Mouse (Mus musculus): ENCODE results near the gene Nfrkb. TPM values are rescaled to one million over a fixed set of nuclear protein-coding genes. Genes with fewer than 3 reads are reported as not detected.

Nfrkb gene
- total and polyA plus RNA-seq, 3 experiments, result 15.5 to 22.0 (median 15.6) TPM

DNA sequence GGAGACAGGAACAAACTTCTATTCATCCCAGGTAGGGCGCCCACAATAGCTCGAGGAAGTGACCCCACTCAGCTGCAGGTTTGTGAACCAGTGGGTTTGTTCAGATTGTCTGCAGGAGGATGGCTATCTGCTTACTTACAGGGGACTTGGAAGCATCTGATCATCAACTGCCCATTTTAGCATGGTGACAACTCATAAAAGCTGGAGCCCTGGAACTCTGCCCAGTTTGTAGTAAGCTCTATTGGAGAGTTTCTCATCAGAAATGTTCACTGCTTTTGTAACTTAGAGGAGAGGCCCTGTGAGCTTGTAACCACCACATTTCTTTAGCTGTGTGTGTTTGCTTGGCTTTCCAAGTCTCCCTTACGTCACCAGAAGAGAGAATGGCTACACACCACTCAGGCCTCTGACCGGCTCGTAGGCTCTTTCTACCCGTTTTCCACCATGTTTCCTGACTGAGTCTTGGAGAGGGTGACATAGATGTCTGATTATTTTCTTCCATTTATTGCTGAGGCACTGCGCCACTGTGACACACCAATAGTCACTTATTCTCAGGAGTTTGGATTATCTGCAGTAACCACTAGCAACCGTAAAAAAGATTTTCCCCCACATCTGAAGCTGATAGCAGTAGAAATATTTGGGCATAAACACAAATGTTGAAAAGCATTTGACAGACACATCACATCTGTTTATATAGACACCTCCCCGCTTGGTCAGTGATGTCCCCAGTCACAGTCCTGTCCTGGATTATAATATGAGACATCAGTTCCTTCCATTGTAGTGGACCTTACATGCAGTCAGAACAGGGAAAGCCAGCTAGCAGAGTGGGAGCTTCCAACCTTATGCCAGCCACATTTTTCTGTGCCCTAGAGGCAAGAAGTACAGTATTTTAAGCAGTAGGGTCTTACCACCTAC is 22.0 kb upstream of the Nfrkb start:
- Histone ChIP-seq H3K27ac (ENCODE audit: insufficient read depth, low read depth) (no peak overlapping the region), H3K27me3 (replicated peaks) (no peaks in the 10 kb centered on the region), H3K36me3 (replicated peaks in 1 of 2; ENCODE audit: control insufficient read depth in 1 of 2, insufficient read depth in 1 of 2, low read length in 1 of 2) (peaks cover 6 to 64% of the 10 kb centered on the region in 2 experiments), H3K79me2 (replicated peaks; ENCODE audit: control insufficient read depth, extremely low read depth, insufficient read depth, poor library complexity, severe bottlenecking) (no peaks in the 10 kb centered on the region), H3K9ac (ENCODE audit: insufficient read depth, low read depth) (no peak overlapping the region), H3K4me2 (ENCODE audit: insufficient read depth, low read depth, poor library complexity, severe bottlenecking) (no peak overlapping the region), H3K9me3 (replicated peaks; ENCODE audit: low read length) (no peaks in the 10 kb centered on the region), H3K4me3 (replicated peaks in 1 of 3; ENCODE audit: low read depth in 2 of 3, low read length in 2 of 3, poor library complexity in 1 of 3) (no peak overlapping the region), H3K4me1 (ENCODE audit: control insufficient read depth in 1 of 2, insufficient read depth in 2 of 2) (no peaks in the 10 kb centered on the region)
- TF ChIP-seq TCF12 (IDR thresholded peaks at IDR 0.05; ENCODE audit: low read depth, low read length), result no peak
- in situ Hi-C loops (cut with MboI; ENCODE audit: low pct_ligation_motif_present, low pct_unique_long_range_greater_than_20kb, low sequenced_read_pairs) (no loop called here), dilution Hi-C loops (cut with MboI; ENCODE audit: extremely low pct_ligation_motif_present, extremely low pct_unique_long_range_greater_than_20kb, low sequenced_read_pairs) (no loop called here)
- no peak for DNase-seq (ENCODE audit: extremely low read depth)

DNA sequence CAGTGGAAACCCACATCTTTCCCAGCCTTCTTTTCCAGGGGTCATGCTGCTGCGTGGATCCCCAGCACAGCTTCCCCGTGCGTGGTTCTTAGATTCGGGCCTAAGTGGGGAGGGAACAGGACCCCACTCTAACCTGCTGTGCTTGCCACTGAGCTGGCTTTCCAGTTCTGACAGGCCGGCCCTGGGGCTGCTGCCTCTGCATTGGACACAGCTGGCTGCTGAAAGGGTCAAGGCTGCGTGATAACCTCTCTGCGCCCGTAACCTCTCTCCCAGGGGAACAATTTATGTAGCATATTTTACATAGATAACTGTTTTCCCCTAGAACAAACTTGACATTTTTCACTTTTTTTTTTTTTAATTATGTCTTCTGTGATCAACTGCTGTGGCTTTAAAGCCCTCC is 20.9 kb upstream of the Nfrkb start:
- DNase-seq (ENCODE audit: extremely low read depth), result no peak
- no peaks in the 10 kb centered on the region for H3K4me1 ChIP-seq (ENCODE audit: control insufficient read depth in 1 of 2, insufficient read depth in 2 of 2)
- H3K9ac ChIP-seq (ENCODE audit: insufficient read depth, low read depth), result no peak overlapping the region
- TF ChIP-seq MAX (IDR thresholded peaks at IDR 0.05; ENCODE audit: low read length), result no peak
- no peak for TF ChIP-seq TBP (conservative IDR thresholded peaks at IDR 0.05; ENCODE audit: low read depth, low read length)
- TF ChIP-seq EP300 (IDR thresholded peaks at IDR 0.05; ENCODE audit: low read length), result no peak
- TF ChIP-seq RAD21 (IDR thresholded peaks at IDR 0.05; ENCODE audit: low read depth, low read length), result no peak
- TF ChIP-seq RCOR1 (conservative IDR thresholded peaks at IDR 0.05; ENCODE audit: low read depth, low read length), result no peak
- TF ChIP-seq NELFE (IDR thresholded peaks at IDR 0.05; ENCODE audit: low read depth, low read length), result no peak
- TF ChIP-seq MYC (IDR thresholded peaks at IDR 0.05; ENCODE audit: low read depth, low read length), result no peak
- TF ChIP-seq POLR2AphosphoS2 (IDR thresholded peaks at IDR 0.05; ENCODE audit: low read depth, low read length), result no peak
- no peak for TF ChIP-seq ZKSCAN1 (IDR thresholded peaks at IDR 0.05; ENCODE audit: borderline replicate concordance, low read depth, low read length)
- no peak overlapping the region for H3K4me2 ChIP-seq (ENCODE audit: insufficient read depth, low read depth, poor library complexity, severe bottlenecking)
- no peaks in the 10 kb centered on the region for H3K27me3 ChIP-seq (replicated peaks)
- in situ Hi-C loops (cut with MboI; ENCODE audit: low pct_ligation_motif_present, low pct_unique_long_range_greater_than_20kb, low sequenced_read_pairs), result no loop called here
- no peaks in the 10 kb centered on the region for H3K79me2 ChIP-seq (replicated peaks; ENCODE audit: control insufficient read depth, extremely low read depth, insufficient read depth, poor library complexity, severe bottlenecking)
- peaks cover 0 to 54% of the 10 kb centered on the region in 2 experiments for H3K36me3 ChIP-seq (replicated peaks in 1 of 2; ENCODE audit: control insufficient read depth in 1 of 2, insufficient read depth in 1 of 2, low read length in 1 of 2)
- dilution Hi-C loops (cut with MboI; ENCODE audit: extremely low pct_ligation_motif_present, extremely low pct_unique_long_range_greater_than_20kb, low sequenced_read_pairs), result no loop called here
- H3K27ac ChIP-seq (ENCODE audit: insufficient read depth, low read depth), result no peak overlapping the region
- H3K4me3 ChIP-seq (replicated peaks in 1 of 3; ENCODE audit: low read depth in 2 of 3, low read length in 2 of 3, poor library complexity in 1 of 3), result no peak overlapping the region
- H3K9me3 ChIP-seq (replicated peaks; ENCODE audit: low read length), result no peaks in the 10 kb centered on the region

DNA sequence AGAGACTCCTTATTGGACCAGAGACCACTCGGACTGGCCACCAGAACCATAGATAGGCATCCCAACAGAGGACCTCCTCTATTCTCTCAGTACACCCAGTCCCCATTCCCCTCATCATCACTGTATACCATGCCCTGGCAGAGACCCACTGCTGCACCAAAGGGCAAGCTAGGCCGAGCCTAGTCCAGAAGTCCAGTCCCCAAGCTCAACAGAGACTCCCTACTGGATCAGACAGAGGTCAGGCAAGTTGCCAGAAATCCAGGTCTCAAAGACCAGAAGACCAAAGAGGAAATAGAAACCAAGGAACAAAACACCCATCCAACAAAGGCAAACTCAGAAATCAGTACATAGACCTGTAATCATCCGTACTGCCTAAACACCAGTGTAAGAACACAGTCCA is 14.3 kb upstream of the Nfrkb start:
- Histone ChIP-seq H3K9me3 (replicated peaks; ENCODE audit: low read length) (no peaks in the 10 kb centered on the region), H3K27ac (ENCODE audit: insufficient read depth, low read depth) (no peak overlapping the region), H3K4me3 (replicated peaks in 1 of 3; ENCODE audit: low read depth in 2 of 3, low read length in 2 of 3, poor library complexity in 1 of 3) (no peak overlapping the region), H3K79me2 (replicated peaks; ENCODE audit: control insufficient read depth, extremely low read depth, insufficient read depth, poor library complexity, severe bottlenecking) (no peaks in the 10 kb centered on the region), H3K9ac (ENCODE audit: insufficient read depth, low read depth) (no peak overlapping the region), H3K27me3 (replicated peaks) (no peaks in the 10 kb centered on the region), H3K4me1 (ENCODE audit: control insufficient read depth in 1 of 2, insufficient read depth in 2 of 2) (no peaks in the 10 kb centered on the region), H3K4me2 (ENCODE audit: insufficient read depth, low read depth, poor library complexity, severe bottlenecking) (no peak overlapping the region), H3K36me3 (replicated peaks in 1 of 2; ENCODE audit: control insufficient read depth in 1 of 2, insufficient read depth in 1 of 2, low read length in 1 of 2) (peaks cover 6 to 21% of the 10 kb centered on the region in 2 experiments)
- TF ChIP-seq ELF1 (IDR thresholded peaks at IDR 0.05; ENCODE audit: low read depth, low read length) (no peak), CHD1 (IDR thresholded peaks at IDR 0.05; ENCODE audit: low read depth, low read length) (no peak), MAZ (IDR thresholded peaks at IDR 0.05; ENCODE audit: low read depth, low read length) (no peak), CHD2 (IDR thresholded peaks at IDR 0.05; ENCODE audit: low read length) (no peak), ZKSCAN1 (IDR thresholded peaks at IDR 0.05; ENCODE audit: borderline replicate concordance, low read depth, low read length) (no peak), MAFK (IDR thresholded peaks at IDR 0.05; ENCODE audit: insufficient replicate concordance, low read length) (no peak), MYC (IDR thresholded peaks at IDR 0.05; ENCODE audit: low read depth, low read length) (no peak), BHLHE40 (IDR thresholded peaks at IDR 0.05; ENCODE audit: low read depth, low read length) (no peak), TCF12 (IDR thresholded peaks at IDR 0.05; ENCODE audit: low read depth, low read length) (no peak), ZNF384 (IDR thresholded peaks at IDR 0.05; ENCODE audit: low read depth, low read length) (no peak), ZMIZ1 (IDR thresholded peaks at IDR 0.05; ENCODE audit: low read depth, low read length) (no peak)
- dilution Hi-C loops (cut with MboI; ENCODE audit: extremely low pct_ligation_motif_present, extremely low pct_unique_long_range_greater_than_20kb, low sequenced_read_pairs), result no loop called here
- no peak for DNase-seq (ENCODE audit: extremely low read depth)
- in situ Hi-C loops (cut with MboI; ENCODE audit: low pct_ligation_motif_present, low pct_unique_long_range_greater_than_20kb, low sequenced_read_pairs), result no loop called here

All from CH12.LX (cell line).